Mouse (Mus musculus) E14TG2a.4 (cell line): ENCODE data around the gene Gm17949.
"Not testable (repeated sequence)": the region's sequence is repeated elsewhere in the genome, so short reads cannot be mapped to it uniquely, and the experiment has no call there.

ENCODE experiments used
- H3K27me3 ChIP-seq: 2 replicates; pipeline ENCODE4 v1.6.1; 2014; ENCODE audit warnings: low read length, control low read depth; ENCODE audit not compliant: insufficient read depth
- H3K36me3 ChIP-seq: 2 replicates; pipeline ENCODE4 v1.6.1; 2014; ENCODE audit warnings: low read length, control low read depth; ENCODE audit not compliant: insufficient read depth
- H3K4me1 ChIP-seq: replicated peaks from 2 replicates; pipeline ENCODE4 v1.6.1; 2014; ENCODE audit warnings: low read depth, low read length, control low read depth
- H3K4me3 ChIP-seq: replicated peaks from 2 replicates; pipeline ENCODE4 v1.5.1; 2014; ENCODE audit warnings: mild to moderate bottlenecking, low read length
- H3K9me3 ChIP-seq: 2 replicates; pipeline ENCODE4 v1.6.1; 2014; ENCODE audit warnings: low read length, control low read depth
- CTCF ChIP-seq: conservative IDR thresholded peaks from 2 replicates; pipeline ENCODE4 v1.5.1; 2014; ENCODE audit warnings: low read length
- NANOG ChIP-seq: IDR thresholded peaks from 2 replicates; pipeline ENCODE4 v1.6.1; 2014; ENCODE audit warnings: borderline replicate concordance, low read length, mixed read lengths
- POU5F1 ChIP-seq: IDR thresholded peaks from 2 replicates; pipeline ENCODE4 v1.6.1; 2014; ENCODE audit warnings: low read length, borderline replicate concordance

Gm17949 gene

DNA sequence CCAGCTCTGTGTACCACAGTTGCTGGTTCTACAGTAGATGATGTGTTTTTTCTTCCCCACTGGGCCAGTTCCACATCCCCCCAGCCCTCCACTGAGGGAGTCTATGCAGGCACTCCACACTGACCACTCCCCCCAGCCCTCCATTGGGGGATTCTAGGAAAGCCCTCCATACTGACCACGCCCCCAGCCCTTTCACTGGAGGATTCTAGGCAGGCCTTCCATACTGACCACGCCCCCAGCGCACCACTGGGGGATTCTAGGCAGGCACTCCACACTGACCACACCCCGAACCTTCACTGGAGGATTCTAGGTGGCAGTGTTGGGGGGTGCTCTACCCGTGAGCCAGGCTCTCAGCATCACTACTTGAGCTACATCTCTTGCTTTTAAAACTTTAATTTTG lies 36.1 kb downstream of the Gm17949 start:
- Histone ChIP-seq H3K4me3 (peak overlapping the region; percentile 30; the same call in 1 of the 2 replicates), H3K9me3 (no peaks in the 10 kb centered on the region), H3K36me3 (peaks cover 9% of the 10 kb centered on the region), H3K27me3 (peaks cover 14% of the 10 kb centered on the region), H3K4me1 (peaks cover 15% of the 10 kb centered on the region)
- TF ChIP-seq NANOG (no peak), POU5F1 (no peak), CTCF (no peak)

DNA sequence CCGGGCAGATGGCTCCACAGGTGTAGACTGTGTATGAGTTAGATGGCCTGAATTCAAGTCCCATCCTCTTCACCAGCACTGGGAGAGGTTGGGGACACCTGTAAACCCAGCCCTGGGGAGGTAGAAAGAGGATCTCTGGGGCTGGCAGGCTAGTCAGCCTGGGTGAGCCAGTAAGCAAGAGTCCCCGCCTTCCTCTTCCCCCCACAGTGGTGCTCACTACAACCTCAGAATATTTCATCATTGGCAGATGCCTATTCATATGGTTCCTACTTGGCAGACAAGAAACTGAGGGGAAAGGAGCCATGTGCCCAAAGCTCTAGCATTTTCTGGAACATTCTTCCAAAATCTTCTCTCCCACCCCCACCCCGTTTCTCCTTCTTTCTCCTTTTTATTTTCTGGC lies 37.5 kb downstream of the Gm17949 start:
- TF ChIP-seq POU5F1 (no peak), NANOG (no peak), CTCF (no peak)
- no peak overlapping the region for H3K4me3 ChIP-seq
- peaks cover 12% of the 10 kb centered on the region for H3K27me3 ChIP-seq
- peaks cover 17% of the 10 kb centered on the region for H3K36me3 ChIP-seq
- peaks cover 15% of the 10 kb centered on the region for H3K4me1 ChIP-seq
- H3K9me3 ChIP-seq: no peaks in the 10 kb centered on the region

DNA sequence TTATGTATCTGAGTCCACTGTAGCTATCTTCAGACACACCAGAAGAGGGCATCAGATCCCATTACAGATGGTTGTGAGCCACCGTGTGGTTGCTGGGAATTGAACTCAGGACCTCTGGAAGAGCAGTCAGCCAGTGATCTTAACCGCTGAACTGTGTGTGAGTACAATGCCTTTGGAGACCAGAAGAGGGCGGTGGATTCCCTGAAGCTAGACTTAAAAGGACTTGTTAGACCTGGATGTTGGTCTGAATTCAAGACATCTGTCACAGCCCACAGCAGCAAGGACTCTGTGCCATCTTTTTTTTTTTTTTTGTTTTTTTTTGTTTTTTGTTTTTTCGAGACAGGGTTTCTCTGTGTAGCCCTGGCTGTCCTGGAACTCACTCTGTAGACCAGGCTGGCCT lies 40.4 kb downstream of the Gm17949 start:
- Histone ChIP-seq H3K36me3 (peaks cover 23% of the 10 kb centered on the region), H3K4me1 (peaks cover 10% of the 10 kb centered on the region)
- H3K4me3 ChIP-seq, H3K9me3 ChIP-seq, H3K27me3 ChIP-seq: not testable (repeated sequence)
- TF ChIP-seq CTCF: peak; percentile 33; the same call in 1 of the 2 replicates

DNA sequence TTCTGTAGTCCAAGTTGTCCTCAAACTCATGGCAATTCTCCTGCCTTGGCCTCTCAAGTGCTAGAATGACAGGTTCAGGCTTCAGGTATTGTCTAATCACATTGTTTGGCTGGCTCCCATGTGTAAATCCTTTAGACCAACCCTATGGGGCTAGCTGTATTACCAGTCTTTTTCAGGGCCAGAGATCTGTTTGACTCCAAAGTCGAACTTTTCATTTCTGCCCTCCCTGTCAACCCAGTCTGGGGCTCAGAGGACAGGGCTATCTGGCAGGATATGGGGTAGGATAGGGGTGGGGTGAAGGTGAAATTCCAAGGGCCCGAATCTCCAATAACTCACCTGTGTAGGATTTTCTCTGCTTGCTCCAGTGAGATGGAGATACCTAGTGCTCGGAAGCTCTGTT lies 45.0 kb downstream of the Gm17949 start:
- H3K9me3 ChIP-seq: no peaks in the 10 kb centered on the region
- H3K27me3 ChIP-seq: peaks cover 16% of the 10 kb centered on the region
- peaks cover 17% of the 10 kb centered on the region for H3K36me3 ChIP-seq
- no peak overlapping the region for H3K4me3 ChIP-seq
- no peak for TF ChIP-seq NANOG
- peaks cover 20% of the 10 kb centered on the region for H3K4me1 ChIP-seq

DNA sequence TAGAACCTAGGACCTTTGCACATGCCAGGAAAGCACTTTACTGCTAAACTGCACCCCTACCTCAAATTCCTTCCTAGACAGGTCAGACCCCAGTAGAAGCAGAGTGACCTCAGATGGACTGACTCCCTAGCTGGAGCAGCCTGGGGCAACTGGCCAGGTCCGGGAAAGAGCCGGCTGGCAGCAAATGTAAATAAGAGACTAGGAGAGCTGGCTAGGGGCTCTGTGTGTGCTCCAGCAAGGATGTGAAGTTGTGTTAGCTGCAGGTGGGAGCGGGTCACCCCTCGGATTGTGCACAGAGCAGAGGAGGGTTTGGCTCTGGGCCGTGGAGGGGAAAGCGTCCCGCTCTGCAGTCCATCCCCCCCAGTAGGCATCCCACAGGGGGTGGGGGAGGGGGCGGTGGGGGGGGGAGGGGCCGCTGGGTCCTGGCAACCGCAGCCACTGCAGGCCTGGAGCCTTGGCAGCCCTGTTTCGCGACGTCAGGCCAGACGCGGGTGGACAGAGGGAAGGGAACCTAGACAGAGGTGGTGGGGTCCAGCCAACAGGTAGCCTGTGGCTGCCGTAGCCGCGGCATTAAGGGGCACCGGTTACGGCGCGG lies 47.7 kb downstream of the Gm17949 start, which contains the start of gene Crb3:
Crb3 (plus strand) TSS at position 215 of the 595 bp plus-strand sequence.
- TF ChIP-seq NANOG (no peak), POU5F1 (no peak), CTCF (no peak)
- H3K9me3 ChIP-seq: no peaks in the 10 kb centered on the region
- peaks cover 42% of the 10 kb centered on the region for H3K4me1 ChIP-seq
- peak within 1 kb of the TSS; percentile 94 for H3K4me3 ChIP-seq
- H3K36me3 ChIP-seq: peaks cover 6% of the 10 kb centered on the region
- peaks cover 38% of the 10 kb centered on the region for H3K27me3 ChIP-seq

DNA sequence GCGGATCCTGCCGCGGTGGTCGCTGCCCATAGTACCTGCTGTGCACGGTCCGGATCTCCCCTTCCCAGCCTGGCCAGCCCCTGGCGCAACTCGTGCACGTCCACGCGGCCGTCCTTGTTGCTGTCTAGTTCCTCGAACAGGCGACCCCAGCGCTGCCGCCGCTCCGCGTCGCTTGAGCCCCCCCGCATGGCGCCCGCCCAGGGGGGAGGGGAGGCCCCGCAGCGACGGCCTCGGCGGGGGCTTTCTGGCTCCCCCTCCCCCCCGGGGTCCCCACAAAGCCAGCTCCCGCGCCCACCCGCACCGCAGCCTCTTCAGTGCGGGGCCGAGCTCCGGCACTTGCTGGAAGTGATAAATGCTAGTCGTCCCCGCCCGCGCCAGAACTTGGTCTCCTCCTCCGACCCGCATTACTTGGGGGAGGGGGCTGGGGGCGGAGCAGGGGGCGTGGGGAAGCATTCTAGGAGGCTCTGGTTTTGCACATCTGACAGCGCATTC lies 48.3 kb downstream of the Gm17949 start, which contains the start of gene Slc25a23:
Slc25a23 (minus strand) TSS at position 378 of the 492 bp plus-strand sequence.
- Histone ChIP-seq H3K9me3 (no peaks in the 10 kb centered on the region), H3K4me1 (peaks cover 47% of the 10 kb centered on the region), H3K4me3 (peak within 1 kb of the TSS; percentile 94), H3K36me3 (peaks cover 6% of the 10 kb centered on the region), H3K27me3 (peaks cover 43% of the 10 kb centered on the region)
- TF ChIP-seq CTCF (no peak), NANOG (no peak), POU5F1 (no peak)

DNA sequence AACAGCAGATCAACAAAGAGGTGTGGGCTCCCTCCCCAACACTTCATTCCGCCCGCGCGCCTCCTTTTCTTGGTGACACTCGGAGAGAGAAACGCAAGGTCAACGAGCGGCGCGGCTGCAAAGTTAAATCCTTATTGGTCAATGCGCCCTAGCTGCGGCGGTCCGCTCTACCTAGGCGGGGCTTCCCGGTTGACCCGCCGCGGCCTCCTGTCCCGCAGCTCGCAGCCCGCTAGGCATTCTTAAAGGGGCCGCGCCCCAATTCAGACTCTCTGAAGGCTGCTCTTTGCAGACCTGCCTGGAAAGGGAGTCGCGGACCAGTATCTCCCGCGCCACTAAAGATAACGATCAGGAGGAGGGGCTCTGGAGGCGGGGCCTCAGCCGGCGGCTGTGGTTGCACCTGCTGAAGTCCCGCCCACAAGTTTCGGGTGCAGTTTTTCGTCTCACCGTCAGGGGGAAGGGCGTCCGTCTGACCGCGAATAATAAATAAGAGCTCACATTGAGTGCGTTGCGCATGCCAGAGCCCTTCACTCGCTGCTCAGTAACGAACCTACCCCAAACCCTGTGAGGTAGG lies 49.0 kb downstream of the Gm17949 start:
- Histone ChIP-seq H3K27me3 (peaks cover 48% of the 10 kb centered on the region), H3K36me3 (peaks cover 11% of the 10 kb centered on the region; the same call in 1 of the 2 replicates), H3K4me3 (peak overlapping the region; percentile 94), H3K9me3 (no peaks in the 10 kb centered on the region), H3K4me1 (peaks cover 54% of the 10 kb centered on the region)
- TF ChIP-seq CTCF (peak; percentile 53), POU5F1 (no peak), NANOG (no peak)

DNA sequence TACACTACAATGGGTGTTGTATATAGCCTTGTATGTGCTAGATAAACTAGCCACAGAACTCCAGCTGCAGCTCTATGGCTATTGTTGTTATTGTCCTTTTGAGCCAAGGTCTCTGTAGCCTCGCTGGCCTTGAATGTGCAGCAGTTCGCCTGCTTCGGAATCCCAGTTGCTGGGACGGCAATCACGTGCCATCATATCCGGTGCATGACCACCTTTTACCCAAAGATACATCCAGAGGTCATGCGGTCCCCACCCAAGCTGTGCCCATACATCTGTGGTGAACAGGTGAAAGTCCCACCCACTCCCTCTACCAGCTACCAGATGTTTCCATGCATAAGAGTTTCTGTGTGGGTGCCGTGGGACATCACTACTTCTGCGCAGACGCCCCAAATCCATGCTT lies 49.8 kb downstream of the Gm17949 start:
- H3K4me1 ChIP-seq: peaks cover 59% of the 10 kb centered on the region
- TF ChIP-seq CTCF (no peak), NANOG (no peak), POU5F1 (no peak)
- no peaks in the 10 kb centered on the region for H3K9me3 ChIP-seq
- H3K4me3 ChIP-seq: peak overlapping the region; percentile 94
- H3K36me3 ChIP-seq: peaks cover 15% of the 10 kb centered on the region; the same call in 1 of the 2 replicates
- peaks cover 51% of the 10 kb centered on the region for H3K27me3 ChIP-seq

DNA sequence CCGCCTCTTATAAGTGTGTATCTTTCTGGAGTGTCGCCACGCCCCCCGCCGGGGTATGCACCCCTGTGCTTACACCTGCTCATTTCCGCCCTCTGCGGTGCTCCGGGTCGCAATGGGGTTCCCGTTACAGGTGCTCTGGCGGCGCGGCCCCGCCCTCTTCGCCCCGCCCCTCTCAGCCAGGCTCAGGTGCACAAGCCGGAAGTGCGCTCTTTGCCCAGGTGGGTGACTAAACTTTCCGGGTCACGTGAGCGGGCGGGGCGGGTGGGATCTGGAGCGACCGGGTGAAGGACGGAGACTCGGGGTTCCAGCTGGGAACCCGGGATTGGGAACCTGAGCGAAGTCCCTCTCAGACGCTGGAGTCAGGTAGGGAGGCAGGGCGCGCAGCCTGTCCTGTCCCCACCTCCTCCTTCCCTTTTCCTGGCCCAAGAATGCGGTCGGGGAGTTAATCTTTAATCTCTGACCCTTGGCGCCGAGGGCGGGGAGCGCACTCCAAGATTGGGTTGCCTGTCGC lies 50.8 kb downstream of the Gm17949 start:
- peaks cover 55% of the 10 kb centered on the region for H3K27me3 ChIP-seq
- H3K36me3 ChIP-seq: peaks cover 13% of the 10 kb centered on the region; the same call in 1 of the 2 replicates
- no peak for TF ChIP-seq POU5F1
- H3K4me3 ChIP-seq: peak overlapping the region; percentile 81
- H3K9me3 ChIP-seq: no peaks in the 10 kb centered on the region
- H3K4me1 ChIP-seq: peaks cover 69% of the 10 kb centered on the region
